Mouse (Mus musculus): ENCODE measurements at regions not wholly inside any gene's neighbourhood (a gene's known extent, or its start where the extent isn't known, plus 50 kb on each side); places are given as distances from the start of the nearest gene placed in this dataset.

GRCm38 (mm10) chr13:107093683-107094082 is 71.8 kb upstream of the Kif2a start:
- no peak for DNase-seq (ENCODE audit: low spot score in 2 of 2)

GRCm38 (mm10) chr13:107088198-107088597 is 66.3 kb upstream of the Kif2a start:
- DNase-seq (ENCODE audit: low spot score in 2 of 2) = no peak

- no peak for DNase-seq (ENCODE audit: low spot score in 2 of 2)
Measured at GRCm38 (mm10) chr13:107087355-107087754, 65.4 kb upstream of the Kif2a start.

GRCm38 (mm10) chr13:107078085-107078484 is 56.2 kb upstream of the Kif2a start:
- DNase-seq (ENCODE audit: low spot score in 2 of 2) = no peak

- no peak for DNase-seq (ENCODE audit: low spot score in 2 of 2)
Measured at GRCm38 (mm10) chr13:107074917-107075316, 53.0 kb upstream of the Kif2a start.

GRCm38 (mm10) chr13:107073039-107073620 is 51.2 kb upstream of the Kif2a start:
- peak in 1 of 2 experiments; percentile 11 for DNase-seq (ENCODE audit: low spot score in 2 of 2)

- no peak for DNase-seq (ENCODE audit: low spot score in 2 of 2)
Measured at GRCm38 (mm10) chr13:107072345-107073038, 50.6 kb upstream of the Kif2a start.

Measured in frontal cortex, postnatal 10 days (tissue).